Mouse (Mus musculus): ENCODE measurements around the gene Gadd45a.

Gadd45a gene

GRCm38 (mm10) chr6:67015739-67016519 is 21.3 kb downstream of the Gadd45a start:
- H3K27me3 ChIP-seq (ENCODE audit: control insufficient read depth, insufficient read depth, low read length, poor library complexity, severe bottlenecking): no peaks in the 10 kb centered on the region
- no peaks in the 10 kb centered on the region for H3K36me3 ChIP-seq (ENCODE audit: control insufficient read depth, insufficient read depth, low read length, poor library complexity, severe bottlenecking)
- no peak for DNase-seq (ENCODE audit: low read depth, low spot score)

DNA sequence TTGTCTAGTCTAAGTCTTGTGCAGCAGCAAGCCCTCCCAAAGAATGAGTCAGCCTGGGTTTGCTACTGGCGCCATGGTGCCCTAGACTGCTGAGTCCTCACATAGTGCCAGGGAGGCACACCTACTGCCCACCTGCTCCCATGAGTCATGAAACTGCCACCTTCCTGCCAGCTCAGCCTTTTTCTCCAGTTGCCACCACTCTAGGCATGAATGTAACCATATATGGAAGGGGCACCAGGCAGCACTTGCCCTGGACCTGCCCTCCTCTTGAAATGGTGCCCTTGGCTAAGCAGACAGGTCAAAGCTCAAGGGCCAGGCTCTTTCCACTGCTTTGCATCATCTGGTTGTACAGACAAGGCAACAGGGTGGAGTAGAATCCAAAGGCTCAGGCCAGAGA is 22.6 kb downstream of the Gadd45a start:
- Histone ChIP-seq H3K36me3 (ENCODE audit: control insufficient read depth, insufficient read depth, low read length, poor library complexity, severe bottlenecking) (no peaks in the 10 kb centered on the region), H3K27me3 (ENCODE audit: control insufficient read depth, insufficient read depth, low read length, poor library complexity, severe bottlenecking) (no peaks in the 10 kb centered on the region)
- DNase-seq (ENCODE audit: low read depth, low spot score): no peak

DNA sequence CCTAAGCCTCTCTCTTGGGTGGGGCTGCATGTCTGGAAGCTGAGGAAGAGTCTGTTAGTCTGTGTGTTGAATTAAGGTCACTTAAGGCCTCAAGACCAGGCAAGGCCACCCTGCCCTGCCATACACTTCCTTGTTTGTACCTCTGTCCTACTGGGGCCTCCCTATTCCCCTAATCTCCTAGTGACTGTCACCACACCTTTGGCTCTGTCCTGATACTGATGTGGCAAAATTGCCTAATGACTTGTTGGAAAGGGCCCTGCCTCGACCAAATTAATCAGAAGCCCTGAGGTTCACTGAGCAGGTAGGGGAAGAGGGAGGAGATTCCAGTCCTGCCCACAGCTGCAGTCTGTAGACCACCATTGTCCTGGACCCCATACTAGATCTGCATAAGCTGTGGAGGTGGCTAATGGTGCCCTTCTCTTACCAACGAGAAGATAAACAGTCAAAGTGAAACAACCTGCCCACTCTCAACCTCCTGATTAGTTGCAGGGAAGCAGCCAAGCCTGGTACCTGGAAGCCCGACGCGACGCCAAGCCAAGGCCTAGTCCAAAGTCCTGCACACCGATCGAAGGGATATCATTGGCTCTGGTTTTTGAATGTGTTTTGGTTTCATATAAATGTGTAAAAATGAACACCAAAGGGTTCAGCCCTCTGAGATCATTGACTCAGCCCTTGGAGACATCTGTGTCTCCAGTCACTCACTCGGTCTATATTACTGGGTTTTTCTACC is 23.1 kb downstream of the Gadd45a start:
- Histone ChIP-seq H3K27me3 (ENCODE audit: control insufficient read depth, insufficient read depth, low read length, poor library complexity, severe bottlenecking) (no peaks in the 10 kb centered on the region), H3K36me3 (ENCODE audit: control insufficient read depth, insufficient read depth, low read length, poor library complexity, severe bottlenecking) (no peaks in the 10 kb centered on the region)
- DNase-seq (ENCODE audit: low read depth, low spot score): no peak

- no peak for DNase-seq (ENCODE audit: low read depth, low spot score)
- H3K36me3 ChIP-seq (ENCODE audit: control insufficient read depth, insufficient read depth, low read length, poor library complexity, severe bottlenecking): no peaks in the 10 kb centered on the region
These were observed 23.8 kb downstream of the Gadd45a start for GRCm38 (mm10) chr6:67013293-67013948.

DNA sequence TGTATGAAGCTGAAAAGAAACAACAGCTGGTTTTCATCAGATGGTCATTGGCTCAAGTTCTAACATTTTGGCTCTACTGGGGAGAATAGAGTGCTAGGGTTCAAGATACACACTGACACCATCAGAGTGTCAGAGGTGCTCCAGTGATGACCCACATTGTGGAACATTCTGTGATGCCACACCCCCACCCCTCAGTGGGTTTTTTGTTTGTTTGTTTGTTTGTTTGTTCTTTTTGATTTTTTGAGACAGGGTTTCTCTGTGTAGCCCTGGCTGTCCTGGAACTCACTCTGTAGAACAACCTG is 26.1 kb downstream of the Gadd45a start:
- Histone ChIP-seq H3K27me3 (ENCODE audit: control insufficient read depth, insufficient read depth, low read length, poor library complexity, severe bottlenecking) (no peaks in the 10 kb centered on the region), H3K36me3 (ENCODE audit: control insufficient read depth, insufficient read depth, low read length, poor library complexity, severe bottlenecking) (no peaks in the 10 kb centered on the region)
- DNase-seq (ENCODE audit: low read depth, low spot score): no peak

More at GRCm38 (mm10) chr6:67013293-67013948, 23.8 kb downstream of the Gadd45a start:
- no peaks in the 10 kb centered on the region for H3K27me3 ChIP-seq (ENCODE audit: control insufficient read depth, insufficient read depth, low read length, poor library complexity, severe bottlenecking)

- H3K36me3 ChIP-seq (ENCODE audit: control insufficient read depth, insufficient read depth, low read length, poor library complexity, severe bottlenecking): no peaks in the 10 kb centered on the region
- H3K27me3 ChIP-seq (ENCODE audit: control insufficient read depth, insufficient read depth, low read length, poor library complexity, severe bottlenecking): no peaks in the 10 kb centered on the region
- no peak for DNase-seq (ENCODE audit: low read depth, low spot score)
These were observed 26.7 kb downstream of the Gadd45a start for GRCm38 (mm10) chr6:67010370-67011216.

DNA sequence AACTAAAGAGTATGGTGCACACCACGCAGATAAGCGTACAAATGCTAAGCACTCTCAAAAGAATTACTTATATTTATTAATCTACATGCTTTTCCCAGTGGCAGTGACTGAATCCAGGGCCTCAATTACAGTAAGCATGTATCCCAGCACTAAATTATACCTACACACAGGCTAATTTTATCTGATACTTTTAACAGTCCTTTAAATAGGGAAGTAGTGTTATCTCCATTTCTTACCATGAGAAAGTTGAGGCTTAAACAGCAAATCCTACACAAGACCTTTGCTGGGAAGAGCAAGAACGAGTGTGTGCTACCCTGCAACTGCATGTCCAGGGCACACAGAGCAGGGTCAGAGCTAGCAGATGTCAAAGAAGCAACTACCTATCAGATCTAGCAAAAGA is 27.4 kb downstream of the Gadd45a start:
- Histone ChIP-seq H3K36me3 (ENCODE audit: control insufficient read depth, insufficient read depth, low read length, poor library complexity, severe bottlenecking) (no peaks in the 10 kb centered on the region), H3K27me3 (ENCODE audit: control insufficient read depth, insufficient read depth, low read length, poor library complexity, severe bottlenecking) (no peaks in the 10 kb centered on the region)
- no peak for DNase-seq (ENCODE audit: low read depth, low spot score)

DNA sequence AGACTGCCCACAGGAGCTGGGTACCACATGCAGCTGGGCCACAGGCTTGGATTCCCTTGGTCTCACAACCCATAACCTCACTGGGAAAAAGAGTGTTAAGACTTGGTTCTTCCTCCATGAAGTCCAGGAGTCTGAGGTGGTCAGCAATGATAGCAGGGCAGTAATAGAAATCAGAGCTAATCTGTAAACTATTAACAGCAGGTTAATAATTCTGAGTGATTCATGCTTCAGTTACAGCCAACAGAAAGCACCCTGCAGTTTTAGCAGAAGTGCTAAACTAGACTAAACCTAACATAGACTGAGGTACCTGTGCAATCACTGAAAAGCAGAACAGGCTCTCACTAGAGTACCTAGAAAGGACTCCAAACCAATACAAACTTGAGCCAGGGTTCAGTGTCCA is 37.5 kb downstream of the Gadd45a start:
- no peaks in the 10 kb centered on the region for H3K36me3 ChIP-seq (ENCODE audit: control insufficient read depth, insufficient read depth, low read length, poor library complexity, severe bottlenecking)

GRCm38 (mm10) chr6:66998645-66999044 is 38.6 kb downstream of the Gadd45a start:
- Histone ChIP-seq H3K36me3 (ENCODE audit: control insufficient read depth, insufficient read depth, low read length, poor library complexity, severe bottlenecking) (no peaks in the 10 kb centered on the region), H3K27me3 (ENCODE audit: control insufficient read depth, insufficient read depth, low read length, poor library complexity, severe bottlenecking) (no peaks in the 10 kb centered on the region)
- no peak for DNase-seq (ENCODE audit: low read depth, low spot score)

More for the DNA sequence above, 37.5 kb downstream of the Gadd45a start:
- no peaks in the 10 kb centered on the region for H3K27me3 ChIP-seq (ENCODE audit: control insufficient read depth, insufficient read depth, low read length, poor library complexity, severe bottlenecking)
- no peak for DNase-seq (ENCODE audit: low read depth, low spot score)

GRCm38 (mm10) chr6:66996257-66996656 is 41.0 kb downstream of the Gadd45a start:
- Histone ChIP-seq H3K27me3 (ENCODE audit: control insufficient read depth, insufficient read depth, low read length, poor library complexity, severe bottlenecking) (no peaks in the 10 kb centered on the region), H3K36me3 (ENCODE audit: control insufficient read depth, insufficient read depth, low read length, poor library complexity, severe bottlenecking) (no peaks in the 10 kb centered on the region)

DNA sequence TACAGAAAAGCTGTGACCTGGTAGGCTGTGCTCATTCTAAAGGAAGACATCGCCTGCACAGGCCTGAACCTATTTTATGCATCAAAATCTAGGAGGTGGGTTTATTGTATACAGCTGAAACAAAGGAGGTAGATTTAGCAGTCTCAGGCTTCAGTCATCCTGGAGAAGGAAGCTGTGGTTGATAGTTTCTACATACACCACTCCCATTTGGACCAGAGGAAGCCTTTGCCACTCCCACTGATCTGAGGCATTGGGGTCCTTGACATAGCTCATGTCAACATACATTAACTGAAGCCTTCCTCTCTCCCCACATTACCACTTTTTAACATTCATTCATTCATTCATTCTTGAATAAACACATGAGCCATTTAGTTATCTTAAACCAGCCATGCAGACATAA is 41.4 kb downstream of the Gadd45a start:
- DNase-seq (ENCODE audit: low read depth, low spot score): no peak
- Histone ChIP-seq H3K36me3 (ENCODE audit: control insufficient read depth, insufficient read depth, low read length, poor library complexity, severe bottlenecking) (no peaks in the 10 kb centered on the region), H3K27me3 (ENCODE audit: control insufficient read depth, insufficient read depth, low read length, poor library complexity, severe bottlenecking) (no peaks in the 10 kb centered on the region)

More at GRCm38 (mm10) chr6:66996257-66996656, 41.0 kb downstream of the Gadd45a start:
- DNase-seq (ENCODE audit: low read depth, low spot score): no peak

- Histone ChIP-seq H3K36me3 (ENCODE audit: control insufficient read depth, insufficient read depth, low read length, poor library complexity, severe bottlenecking) (no peaks in the 10 kb centered on the region), H3K27me3 (ENCODE audit: control insufficient read depth, insufficient read depth, low read length, poor library complexity, severe bottlenecking) (no peaks in the 10 kb centered on the region)
- DNase-seq (ENCODE audit: low read depth, low spot score): no peak
These were observed 42.3 kb downstream of the Gadd45a start for GRCm38 (mm10) chr6:66994981-66995380.

- Histone ChIP-seq H3K27me3 (ENCODE audit: control insufficient read depth, insufficient read depth, low read length, poor library complexity, severe bottlenecking) (no peaks in the 10 kb centered on the region), H3K36me3 (ENCODE audit: control insufficient read depth, insufficient read depth, low read length, poor library complexity, severe bottlenecking) (no peaks in the 10 kb centered on the region; the same call in 1 of the 2 replicates)
- DNase-seq (ENCODE audit: low read depth, low spot score): no peak
These were observed 44.5 kb downstream of the Gadd45a start for GRCm38 (mm10) chr6:66992786-66993185.

DNA sequence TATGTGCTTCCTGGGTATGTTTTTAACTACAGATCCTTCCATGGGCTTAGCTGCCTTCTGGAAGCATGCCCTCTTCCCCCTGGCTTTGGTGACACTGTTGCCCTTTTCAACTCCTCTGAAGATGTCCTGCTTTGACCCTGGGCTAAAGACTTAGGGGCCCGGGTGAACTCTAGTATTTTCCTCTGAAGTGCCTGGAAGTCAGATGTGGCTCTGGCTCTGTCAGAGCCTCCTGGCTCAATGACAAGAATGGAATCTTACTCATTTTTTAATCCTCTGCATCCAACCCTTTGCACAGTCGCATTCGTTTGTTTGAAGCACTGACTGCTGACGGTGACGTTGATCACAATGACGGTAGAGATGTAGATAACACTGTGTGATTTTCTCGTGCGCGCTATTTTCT is 45.0 kb downstream of the Gadd45a start:
- no peak for DNase-seq (ENCODE audit: low read depth, low spot score)
- no peaks in the 10 kb centered on the region for H3K27me3 ChIP-seq (ENCODE audit: control insufficient read depth, insufficient read depth, low read length, poor library complexity, severe bottlenecking)
- H3K36me3 ChIP-seq (ENCODE audit: control insufficient read depth, insufficient read depth, low read length, poor library complexity, severe bottlenecking): no peaks in the 10 kb centered on the region; the same call in 1 of the 2 replicates

Data from splenic B cell, adult 2 months (primary cell).